Mouse (Mus musculus) kidney, adult 2 months (tissue): ENCODE results near the gene Upk3b.

Experiments
- CTCF ChIP-seq: fragments of 200-500 bp; conservative IDR thresholded peaks from 2 replicates; pipeline ENCODE4 v1.5.1; 2011; ENCODE audit warnings: low read depth, mild to moderate bottlenecking, control low read depth, low read length, moderate library complexity, mixed read lengths; ENCODE audit not compliant: insufficient read depth, insufficient read length
- POLR2A ChIP-seq: fragments of 200-500 bp; IDR thresholded peaks from one replicate; pipeline ENCODE4 v1.6.1; 2011; ENCODE audit warnings: low read depth, low read length, control low read depth

DNA sequence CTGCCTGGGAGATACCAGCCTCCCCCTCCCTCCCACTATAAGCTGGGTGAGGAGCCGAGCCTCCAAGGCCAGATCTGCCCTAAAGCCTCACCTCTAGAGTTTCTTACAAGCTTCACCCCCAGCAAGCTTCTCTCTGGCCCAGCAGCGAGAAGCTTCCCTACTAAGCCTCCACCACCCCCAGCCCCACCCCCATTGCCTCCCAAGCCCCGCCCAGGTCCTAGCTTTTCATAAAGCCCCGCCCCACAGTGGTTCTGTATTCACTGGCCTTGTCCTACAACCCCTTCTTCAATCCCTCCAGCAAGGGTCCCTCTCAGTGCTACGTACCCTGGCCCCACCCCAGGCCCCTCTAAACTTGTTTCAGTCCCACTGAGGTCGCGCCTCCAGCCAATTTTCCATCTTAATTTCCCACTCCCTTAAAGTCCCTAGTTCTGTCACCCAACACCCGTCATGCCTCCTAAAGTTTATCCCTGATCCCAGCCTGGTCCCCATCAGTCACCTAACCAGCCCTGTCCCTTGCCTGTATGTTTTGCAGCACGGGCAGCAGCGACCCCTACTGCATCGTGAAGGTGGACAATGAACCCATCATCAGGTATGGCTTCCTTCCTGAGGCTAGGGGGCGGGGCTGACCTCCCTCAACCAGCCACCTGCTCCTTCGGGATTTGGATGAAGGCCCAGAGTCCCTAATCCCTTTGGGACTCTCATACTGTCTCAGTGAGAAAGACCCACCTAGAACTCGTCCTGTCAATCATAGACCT, 50.7 kb downstream of the Upk3b start:
- TF ChIP-seq POLR2A (no peak), CTCF (peak; percentile 32; the same call in 1 of the 2 replicates)
